Mouse (Mus musculus): ENCODE data around the gene Tmem110.

Tmem110 gene

GRCm38 (mm10) chr14:30825476-30826131 lies at the start of gene Tmem110:
Gene Tmem110, plus strand, starts transcription at chr14:30825590.
- DNase-seq (ENCODE audit: low spot score): peak; percentile 87

DNA sequence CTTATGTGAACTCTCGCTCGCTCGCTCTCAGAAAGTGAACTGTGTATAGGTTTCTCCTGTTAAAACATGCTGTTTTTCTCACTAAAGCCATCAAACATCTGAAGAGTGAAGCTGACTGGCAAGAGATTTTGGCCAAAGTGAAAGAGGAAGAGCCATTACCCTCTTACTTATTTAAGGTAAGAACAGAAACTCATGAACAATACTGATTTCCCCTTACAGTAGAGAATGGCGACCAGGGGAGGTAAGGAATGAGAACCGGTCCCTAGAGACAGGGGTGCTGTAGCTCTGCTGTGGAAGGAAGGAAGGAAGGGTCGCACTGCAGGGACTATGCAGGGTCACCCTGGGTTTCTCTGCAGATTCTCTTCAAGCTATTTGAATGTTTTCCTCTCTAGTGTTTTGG lies 40.8 kb upstream of the Tmem110 start:
- no peak for DNase-seq (ENCODE audit: low spot score)

DNA sequence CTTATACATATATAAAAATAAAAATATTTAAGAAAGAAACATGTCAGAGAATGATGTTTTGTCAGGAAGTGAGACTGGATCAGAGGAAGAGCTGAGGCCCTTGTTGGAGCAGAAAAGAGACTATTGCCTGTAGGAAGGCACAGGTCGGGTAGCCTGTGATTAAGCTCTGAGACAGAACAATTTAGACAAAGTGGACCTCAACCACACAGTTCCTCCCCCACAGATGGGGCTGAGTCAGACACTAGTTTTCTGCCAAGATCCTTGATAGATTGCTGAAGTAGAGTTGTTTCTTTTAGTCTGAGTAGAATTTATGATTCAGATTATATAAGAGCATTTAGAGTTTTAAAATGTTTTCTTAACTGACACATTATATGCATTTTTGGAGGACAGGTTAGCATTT lies 35.9 kb upstream of the Tmem110 start:
- DNase-seq (ENCODE audit: low spot score): no peak

- DNase-seq (ENCODE audit: low spot score): no peak
Measured at GRCm38 (mm10) chr14:30792871-30793270, 32.5 kb upstream of the Tmem110 start.

GRCm38 (mm10) chr14:30801756-30802155 lies 23.6 kb upstream of the Tmem110 start:
- no peak for DNase-seq (ENCODE audit: low spot score)

DNA sequence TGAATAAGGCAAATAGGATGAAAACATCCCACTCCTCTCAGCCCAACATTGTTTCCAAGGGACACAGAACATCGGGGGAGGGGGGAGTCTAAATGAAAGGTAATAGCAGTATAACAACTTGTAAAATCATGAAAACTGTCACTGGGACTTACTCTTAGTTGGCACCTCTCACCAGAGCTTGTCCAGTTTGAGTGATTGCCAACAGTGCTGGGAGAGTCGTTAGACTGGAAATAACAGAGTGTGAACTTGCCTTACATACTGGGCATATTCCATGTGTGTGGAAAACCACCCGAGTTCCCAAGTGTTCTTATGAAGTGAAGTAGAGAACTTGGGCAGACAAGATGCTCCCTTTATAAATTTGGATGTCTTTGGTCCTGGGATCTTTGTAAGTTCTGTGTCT lies 4.3 kb upstream of the Tmem110 start:
- DNase-seq (ENCODE audit: low spot score): no peak

DNA sequence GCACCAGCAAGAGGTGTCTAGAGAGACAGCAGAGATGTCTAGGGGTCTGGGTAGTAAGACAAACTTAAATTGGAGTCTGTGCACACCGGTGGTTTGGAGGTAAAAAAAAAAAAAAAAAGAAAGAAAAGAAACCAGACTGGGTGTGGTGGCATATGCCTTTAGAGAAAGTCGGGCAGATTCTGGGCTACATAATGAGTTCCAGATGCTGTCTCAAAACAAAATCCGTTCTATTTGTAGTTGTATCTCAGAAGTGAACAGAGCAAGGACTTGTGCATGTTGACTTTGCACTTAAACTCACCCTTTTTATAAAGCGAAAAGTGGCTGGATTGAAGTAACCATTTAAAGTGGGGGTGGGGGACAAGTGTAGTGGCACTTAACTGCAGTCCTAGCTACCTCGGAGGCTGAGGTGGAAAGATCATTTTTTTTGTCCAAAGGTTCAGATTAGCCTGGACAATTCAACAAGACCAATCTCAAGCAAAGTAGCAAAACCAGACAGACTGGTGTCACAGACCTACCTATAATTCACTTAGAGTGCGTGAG lies 864 bp upstream of the Tmem110 start:
- no peak for DNase-seq (ENCODE audit: low spot score)

- DNase-seq (ENCODE audit: low spot score): no peak
Measured at GRCm38 (mm10) chr14:30825021-30825475, 342 bp upstream of the Tmem110 start.

- DNase-seq (ENCODE audit: low spot score): no peak
Measured at GRCm38 (mm10) chr14:30826174-30827140, 1.1 kb downstream of the Tmem110 start.

GRCm38 (mm10) chr14:30827480-30827879 lies 2.1 kb downstream of the Tmem110 start:
- DNase-seq (ENCODE audit: low spot score): no peak

- DNase-seq (ENCODE audit: low spot score): no peak
Measured at GRCm38 (mm10) chr14:30828077-30828476, 2.7 kb downstream of the Tmem110 start.

GRCm38 (mm10) chr14:30828635-30829460 lies 3.5 kb downstream of the Tmem110 start:
- DNase-seq (ENCODE audit: low spot score): peak; percentile 31

GRCm38 (mm10) chr14:30837416-30837996 lies 12.1 kb downstream of the Tmem110 start:
- no peak for DNase-seq (ENCODE audit: low spot score)

DNA sequence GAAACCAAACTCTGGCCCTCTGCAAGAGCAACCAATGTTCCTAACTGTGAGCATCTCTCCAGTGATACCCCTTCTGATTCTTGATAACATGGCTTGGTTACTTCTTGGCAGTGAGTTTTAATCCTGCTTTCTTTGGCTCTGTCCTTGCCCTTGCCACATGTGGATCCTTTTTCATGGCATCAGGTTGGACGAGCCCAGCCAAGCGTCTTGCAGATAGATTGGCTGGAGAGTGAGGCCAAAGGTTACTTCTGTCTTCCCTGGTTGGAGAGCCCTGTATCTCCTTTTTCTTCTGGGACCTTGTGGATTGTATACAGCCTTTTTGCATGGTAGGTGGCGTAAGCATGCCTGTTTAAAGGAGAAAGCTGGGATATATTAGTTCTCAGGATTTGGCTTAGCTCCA lies 18.3 kb downstream of the Tmem110 start:
- DNase-seq (ENCODE audit: low spot score): no peak

GRCm38 (mm10) chr14:30850504-30850903 lies 25.1 kb downstream of the Tmem110 start:
- DNase-seq (ENCODE audit: low spot score): no peak

GRCm38 (mm10) chr14:30852325-30852724 lies 26.9 kb downstream of the Tmem110 start:
- no peak for DNase-seq (ENCODE audit: low spot score)

- no peak for DNase-seq (ENCODE audit: low spot score)
Measured at GRCm38 (mm10) chr14:30855316-30855715, 29.9 kb downstream of the Tmem110 start.

- DNase-seq (ENCODE audit: low spot score): no peak
Measured at GRCm38 (mm10) chr14:30856885-30857507, 31.6 kb downstream of the Tmem110 start.

DNA sequence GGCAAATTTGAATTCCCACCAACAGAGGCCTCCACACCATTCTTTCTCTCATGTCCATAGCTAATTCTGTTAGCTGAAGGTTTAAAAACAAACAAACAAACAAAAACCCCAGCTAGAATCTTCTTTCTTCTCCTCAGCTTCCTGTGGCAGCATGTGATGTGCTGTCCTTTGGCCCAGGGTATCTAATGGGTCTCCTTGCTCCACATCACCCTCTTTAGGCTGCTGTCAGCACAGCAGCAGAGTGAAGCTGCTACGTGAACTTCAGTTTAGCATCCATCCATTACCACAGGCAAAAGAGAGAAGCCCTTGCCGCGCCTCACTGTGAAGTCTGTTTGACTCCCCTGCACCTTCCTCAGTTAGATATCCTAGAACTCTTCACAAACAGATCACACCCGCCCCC lies 32.6 kb downstream of the Tmem110 start:
- no peak for DNase-seq (ENCODE audit: low spot score)

DNA sequence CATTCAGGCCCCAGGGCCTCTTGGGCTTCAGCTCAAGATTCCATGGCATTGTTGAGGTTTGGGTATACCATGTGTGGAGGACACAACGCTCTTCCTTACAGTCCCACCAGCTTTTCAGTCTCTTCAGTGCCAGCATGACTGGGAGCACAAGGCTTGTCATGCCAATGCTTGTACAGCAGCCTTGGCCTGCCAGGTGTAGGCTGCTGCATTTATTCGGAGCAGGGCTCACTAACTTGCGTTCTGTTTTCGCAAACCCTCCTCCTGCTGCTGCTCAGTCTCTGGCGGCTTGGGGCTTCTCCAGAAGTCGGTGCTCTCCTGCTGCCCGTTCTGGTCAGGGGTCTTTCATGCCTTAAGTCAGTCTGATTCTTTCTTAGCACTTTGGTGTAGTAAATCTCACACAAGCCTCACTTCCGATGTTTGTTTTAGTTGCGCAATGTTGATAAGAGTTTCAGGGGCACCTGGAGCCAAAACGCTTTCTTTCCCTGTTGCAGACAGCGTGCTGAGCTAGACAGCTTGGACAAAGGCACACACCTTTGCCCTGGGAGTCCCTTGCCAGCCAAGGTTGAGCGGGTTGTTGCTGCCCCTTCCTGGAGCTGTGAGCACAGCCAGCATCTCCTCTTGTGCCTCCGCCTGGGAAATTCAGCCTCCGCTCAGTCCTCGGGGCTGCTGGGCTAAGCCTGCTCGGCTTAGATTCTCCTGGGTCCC lies 36.2 kb downstream of the Tmem110 start:
- no peak for DNase-seq (ENCODE audit: low spot score)

All from urinary bladder, postnatal 25 days (tissue).